Mouse (Mus musculus): ENCODE results near the gene Ccdc38.

Gene Ccdc38

GRCm38 (mm10) chr10:93540431-93541210, at the start of gene Ccdc38:
Gene Ccdc38, plus strand, starts transcription at chr10:93540632.
- peak; percentile 47 for DNase-seq

- DNase-seq, result no peak
Observed at GRCm38 (mm10) chr10:93500864-93501263, 39.6 kb upstream of the Ccdc38 start.

GRCm38 (mm10) chr10:93501346-93501745, 39.1 kb upstream of the Ccdc38 start:
- DNase-seq, result no peak

GRCm38 (mm10) chr10:93508383-93508970, 32.0 kb upstream of the Ccdc38 start:
- DNase-seq, result no peak

GRCm38 (mm10) chr10:93509532-93510153, 30.8 kb upstream of the Ccdc38 start:
- DNase-seq, result no peak

- DNase-seq, result no peak
Observed at GRCm38 (mm10) chr10:93515419-93515818, 25.0 kb upstream of the Ccdc38 start.

GRCm38 (mm10) chr10:93515927-93516326, 24.5 kb upstream of the Ccdc38 start:
- no peak for DNase-seq

GRCm38 (mm10) chr10:93517754-93518153, 22.7 kb upstream of the Ccdc38 start:
- no peak for DNase-seq

- no peak for DNase-seq
Observed at GRCm38 (mm10) chr10:93518186-93518585, 22.2 kb upstream of the Ccdc38 start.

GRCm38 (mm10) chr10:93518620-93519019, 21.8 kb upstream of the Ccdc38 start:
- no peak for DNase-seq

GRCm38 (mm10) chr10:93519159-93519558, 21.3 kb upstream of the Ccdc38 start:
- DNase-seq, result no peak

- no peak for DNase-seq
Observed at GRCm38 (mm10) chr10:93519756-93520155, 20.7 kb upstream of the Ccdc38 start.

- no peak for DNase-seq
Observed at GRCm38 (mm10) chr10:93520994-93521393, 19.4 kb upstream of the Ccdc38 start.

- DNase-seq, result no peak
Observed at GRCm38 (mm10) chr10:93525329-93525728, 15.1 kb upstream of the Ccdc38 start.

- DNase-seq, result no peak
Observed at GRCm38 (mm10) chr10:93538287-93538686, 2.1 kb upstream of the Ccdc38 start.

- no peak for DNase-seq
Observed at GRCm38 (mm10) chr10:93538818-93539217, 1.6 kb upstream of the Ccdc38 start.

GRCm38 (mm10) chr10:93539775-93540430, 529 bp upstream of the Ccdc38 start, which contains the start of gene Amdhd1:
Gene Amdhd1, minus strand, starts transcription at chr10:93540033.
- DNase-seq, result peak; percentile 91

GRCm38 (mm10) chr10:93541585-93541984, 1.2 kb downstream of the Ccdc38 start:
- DNase-seq, result no peak

GRCm38 (mm10) chr10:93542356-93542755, 1.9 kb downstream of the Ccdc38 start:
- peak; percentile 17 for DNase-seq

- no peak for DNase-seq
Observed at GRCm38 (mm10) chr10:93543176-93543575, 2.7 kb downstream of the Ccdc38 start.

GRCm38 (mm10) chr10:93544172-93544571, 3.7 kb downstream of the Ccdc38 start:
- no peak for DNase-seq

- no peak for DNase-seq
Observed at GRCm38 (mm10) chr10:93547741-93548270, 7.4 kb downstream of the Ccdc38 start.

- peak; percentile 87 for DNase-seq
Observed at GRCm38 (mm10) chr10:93548991-93549390, 8.6 kb downstream of the Ccdc38 start.

Data from thymus, postnatal 4 days (tissue).